Mouse (Mus musculus) gastrocnemius, adult 2 months (tissue): ENCODE results near the gene Cdc73. TPM values are rescaled to one million over a fixed set of nuclear protein-coding genes. Genes with fewer than 3 reads are reported as not detected.

Experiments
- DNase-seq: peaks from one replicate; pipeline ENCODE4 v3.0.0; 2022
- H3K27ac ChIP-seq: fragments of 200-600 bp; 2 replicates; pipeline ENCODE4 v1.8.1; 2022; ENCODE audit warnings: mild to moderate bottlenecking
- H3K4me3 ChIP-seq: fragments of 200-600 bp; 2 replicates; pipeline ENCODE4 v1.8.1; 2022; ENCODE audit warnings: mild to moderate bottlenecking, moderate library complexity
- CTCF ChIP-seq: fragments of 200-600 bp; IDR thresholded peaks from 2 replicates; pipeline ENCODE4 v1.8.1; 2022; ENCODE audit warnings: antibody characterized with exemption, mild to moderate bottlenecking, moderate library complexity
- intact Hi-C: fragments of 180-260 bp; cut with DNase I; formaldehyde crosslinking; loops from one replicate; pipeline ENCODE4 v1.15.1; 2025
- total RNA-seq, 2 experiments: library from RNA; stranded (reverse); gene quantifications; 2 replicates each; pipeline ENCODE4 v1.2.3; 2021

Cdc73 gene
- total RNA-seq, 2 experiments from 2014 or later = 48.8 to 52.7 TPM

DNA sequence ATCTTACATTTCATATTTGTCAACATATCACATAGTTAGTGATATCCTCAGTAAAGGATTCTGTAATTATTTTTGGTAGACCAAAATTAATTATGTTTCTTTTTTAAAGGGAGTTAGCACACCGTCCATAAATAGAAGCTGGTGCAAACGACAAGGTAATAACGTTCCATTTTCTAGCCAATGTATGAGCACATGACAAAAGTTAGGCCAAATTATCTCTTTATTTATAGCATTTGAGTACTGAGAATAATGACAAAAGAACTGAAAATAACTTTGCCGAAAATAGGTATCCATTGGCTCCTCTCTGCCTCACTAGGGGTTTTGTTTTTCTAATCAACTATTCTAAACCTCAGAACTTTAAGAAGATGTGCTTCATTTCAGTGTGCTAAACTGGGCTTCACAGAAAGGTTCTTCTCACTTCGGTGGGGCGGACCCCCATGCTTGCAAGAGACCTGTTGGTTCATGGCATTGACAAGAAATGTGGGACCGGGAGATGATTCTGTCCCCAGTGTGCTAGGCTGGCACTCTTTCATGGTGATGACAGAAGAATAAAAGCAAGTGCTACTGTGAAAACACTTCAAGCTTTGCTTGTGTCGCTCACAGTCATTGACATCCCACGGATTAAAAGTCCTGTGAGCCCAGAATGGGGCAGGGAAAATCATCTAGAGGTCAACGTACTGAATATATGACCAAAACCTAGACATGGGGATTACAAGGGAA, 125.7 kb downstream of the Cdc73 start:
- no peak for TF ChIP-seq CTCF
- no peak for DNase-seq
- intact Hi-C loops = no loop called here
- Histone ChIP-seq H3K27ac (peak overlapping the region; percentile 59), H3K4me3 (no peak overlapping the region)

DNA sequence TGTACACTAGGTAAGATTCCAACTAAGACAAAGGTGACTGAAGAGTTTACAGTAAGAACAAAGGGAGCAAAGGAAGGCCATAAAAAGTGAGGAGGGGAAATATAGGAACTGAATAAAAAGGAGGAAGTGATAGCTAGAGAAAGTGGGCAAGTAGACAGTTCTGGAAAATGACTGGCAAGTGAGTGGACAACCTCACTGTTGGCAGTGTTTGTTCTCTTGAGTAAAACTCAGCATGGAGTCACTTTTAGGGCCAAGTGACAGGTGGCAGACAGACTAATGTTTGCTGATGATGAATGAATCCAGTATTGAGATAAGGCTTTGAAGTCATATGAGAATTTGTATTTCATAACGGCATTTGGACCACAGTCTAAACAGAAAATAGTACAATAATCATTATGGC, 144.5 kb downstream of the Cdc73 start:
- no peak for DNase-seq
- H3K27ac ChIP-seq = no peak overlapping the region

DNA sequence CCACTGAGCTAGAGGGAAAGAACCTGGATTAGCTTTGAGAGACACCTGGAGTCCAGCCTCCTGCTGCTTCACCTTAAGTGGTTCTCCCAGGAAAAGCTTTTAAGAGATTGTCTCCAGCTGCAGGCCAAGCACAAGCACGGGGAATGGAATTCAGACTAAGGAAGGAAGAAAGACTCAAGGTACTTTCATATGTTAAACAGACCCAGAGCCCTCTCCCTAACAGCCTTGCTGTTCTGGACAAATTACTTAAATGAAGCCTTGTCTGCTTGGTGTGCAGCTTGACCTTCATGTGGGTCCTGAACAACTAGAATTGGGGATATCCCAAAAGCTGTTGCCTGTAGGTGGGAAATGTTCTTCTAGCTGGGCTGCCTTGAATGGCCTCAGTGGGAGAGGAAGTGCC, 147.2 kb downstream of the Cdc73 start:
- intact Hi-C loops = no loop called here
- no peak overlapping the region for H3K4me3 ChIP-seq
- no peak for TF ChIP-seq CTCF
- DNase-seq = no peak
- no peak overlapping the region for H3K27ac ChIP-seq

More for the DNA sequence above, 144.5 kb downstream of the Cdc73 start:
- intact Hi-C loops = no loop called here
- no peak overlapping the region for H3K4me3 ChIP-seq
- TF ChIP-seq CTCF = no peak

DNA sequence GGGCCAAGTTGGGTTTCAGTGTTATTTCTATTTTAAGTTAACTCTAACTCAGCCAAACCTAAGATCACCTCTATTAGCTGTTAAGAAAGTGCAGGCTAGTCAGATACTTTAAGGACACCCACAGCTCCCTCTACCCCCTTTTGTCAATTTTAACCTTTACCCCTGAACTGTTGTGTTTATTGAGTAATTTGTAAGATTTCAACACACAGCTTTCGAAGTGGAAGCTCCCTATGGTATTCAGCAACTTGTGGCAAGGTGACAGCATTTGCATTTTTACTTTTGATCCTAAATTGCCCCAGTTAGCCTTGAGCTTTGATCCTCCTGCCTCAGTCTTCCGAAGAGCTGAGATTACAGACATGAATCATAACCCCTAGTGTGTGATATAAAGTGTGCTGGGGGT, 148.1 kb downstream of the Cdc73 start:
- Histone ChIP-seq H3K27ac (no peak overlapping the region), H3K4me3 (no peak overlapping the region)
- DNase-seq = no peak
- intact Hi-C loops = no loop called here
- TF ChIP-seq CTCF = no peak

Other genes starting within 250 kb of the Cdc73 start
- under 1 TPM; 0.31 to 0.98 TPM for gene B3galt2, start 62.2 kb downstream of the Cdc73 start, total RNA-seq
- 10 to 100 TPM; 77.3 to 81.4 TPM for gene Glrx2, start 13.4 kb upstream of the Cdc73 start, total RNA-seq
- gene Trove2, start 74.2 kb upstream of the Cdc73 start, total RNA-seq = 1 to 10 TPM; 2.7 to 3.8 TPM
- 10 to 100 TPM; 19.6 to 28.3 TPM for gene Uchl5, start 74.4 kb upstream of the Cdc73 start, total RNA-seq